Mouse (Mus musculus): ENCODE measurements around the gene Ltk.

DNA sequence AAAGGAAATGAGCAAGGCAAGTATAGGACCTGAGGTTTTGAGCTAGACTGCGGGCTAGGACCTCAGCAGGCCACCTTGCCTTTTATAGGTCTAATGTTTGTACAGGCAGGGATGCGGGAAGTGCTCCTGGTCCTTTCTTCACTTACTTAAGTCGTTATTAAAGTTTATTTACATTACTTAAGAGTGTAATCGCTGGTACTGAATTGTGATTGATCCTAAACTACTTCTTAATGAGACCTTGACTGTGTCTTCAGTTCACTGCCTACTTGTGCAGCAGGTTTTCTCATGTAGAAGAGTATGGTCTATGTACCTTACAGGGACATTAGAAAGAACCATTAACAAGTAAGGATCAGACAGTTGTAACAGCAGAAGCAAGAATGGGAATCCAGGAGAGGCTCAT, 29.5 kb downstream of the Ltk start:
- no peak for TF ChIP-seq CTCF (IDR thresholded peaks at IDR 0.05)
- no peak for TF ChIP-seq POLR2A (IDR thresholded peaks at IDR 0.05; ENCODE audit: insufficient read depth, low read depth, low read length)
- TF ChIP-seq EP300 (IDR thresholded peaks at IDR 0.05; ENCODE audit: insufficient read depth, low read depth, low read length): no peak

Data from heart, adult 2 months (tissue).